Mouse (Mus musculus) hindlimb bud, embryonic 11.5 days (tissue): ENCODE results near the gene Vps52.
"Not testable (repeated sequence)": the region's sequence is repeated elsewhere in the genome, so short reads cannot be mapped to it uniquely, and the experiment has no call there.

ENCODE experiments used
- DNase-seq: peaks from one replicate; pipeline ENCODE4 v3.0.0-alpha.2; 2012; ENCODE audit warnings: low read depth, low spot score; ENCODE audit errors: extremely low spot score

Vps52 gene

GRCm38 (mm10) chr17:33941381-33941780, 14.2 kb upstream of the Vps52 start:
- no peak for DNase-seq

GRCm38 (mm10) chr17:33943454-33943853, 12.2 kb upstream of the Vps52 start:
- no peak for DNase-seq

GRCm38 (mm10) chr17:33947430-33948089, 8.1 kb upstream of the Vps52 start:
- DNase-seq, result no peak

- DNase-seq, result no peak
Measured at GRCm38 (mm10) chr17:33948090-33948904, 7.3 kb upstream of the Vps52 start.

GRCm38 (mm10) chr17:33948905-33949537, 6.6 kb upstream of the Vps52 start:
- no peak for DNase-seq

GRCm38 (mm10) chr17:33950131-33950625, 5.4 kb upstream of the Vps52 start:
- DNase-seq, result no peak

- no peak for DNase-seq
Measured at GRCm38 (mm10) chr17:33951021-33951946, 4.3 kb upstream of the Vps52 start, which contains the start of gene B3galt4. Gene B3galt4, minus strand, starts transcription at chr17:33951488.

GRCm38 (mm10) chr17:33952015-33952414, 3.6 kb upstream of the Vps52 start:
- DNase-seq, result not testable (repeated sequence)

- no peak for DNase-seq
Measured at GRCm38 (mm10) chr17:33952879-33953278, 2.7 kb upstream of the Vps52 start.

- no peak for DNase-seq
Measured at GRCm38 (mm10) chr17:33953310-33953709, 2.3 kb upstream of the Vps52 start.

- DNase-seq, result no peak
Measured at GRCm38 (mm10) chr17:33953961-33954565, 1.5 kb upstream of the Vps52 start.

GRCm38 (mm10) chr17:33954646-33955554, 712 bp upstream of the Vps52 start:
- DNase-seq, result no peak

- DNase-seq, result no peak
Measured at GRCm38 (mm10) chr17:33956336-33956735, 724 bp downstream of the Vps52 start.

GRCm38 (mm10) chr17:33957493-33957892, 1.9 kb downstream of the Vps52 start:
- DNase-seq, result no peak

GRCm38 (mm10) chr17:33958451-33958850, 2.8 kb downstream of the Vps52 start:
- DNase-seq, result no peak

- DNase-seq, result no peak
Measured at GRCm38 (mm10) chr17:33959135-33959534, 3.5 kb downstream of the Vps52 start.

- DNase-seq, result no peak
Measured at GRCm38 (mm10) chr17:33959948-33960347, 4.3 kb downstream of the Vps52 start.

GRCm38 (mm10) chr17:33962876-33963275, 7.3 kb downstream of the Vps52 start:
- DNase-seq, result no peak
